Comparison of ENCODE assay signal across 9 mouse cellular contexts in genomic region chr1:80637214-80637705, GRCm38 (mm10).
DNase-seq lines count a peak whose midpoint lies in the region; ATAC-seq and TF ChIP-seq lines count a peak whose summit lies in the region.
"Had no signal": no experiment of that assay in that cellular context is flagged by ENCODE, and none has a peak within 500 bp of the region (broad histone marks: within the 10 kb centered on the region; RNA-seq: fewer than 3 reads in every experiment).

No protein-coding gene starts in this region.

- no peaks in the 10 kb centered on the region for H3K4me1 ChIP-seq in heart, embryonic 12.5 days (replicated peaks)
- peaks cover 3% of the 10 kb centered on the region; the same call in 1 of the 2 replicates for H3K4me1 ChIP-seq in embryonic facial prominence, embryonic 14.5 days (ENCODE audit: control insufficient read depth, insufficient read depth, low read length)
- H3K4me1 ChIP-seq in limb, embryonic 15.5 days: peaks cover 12% of the 10 kb centered on the region
- peaks cover 2% of the 10 kb centered on the region for H3K4me1 ChIP-seq in small intestine, adult 2 months (ENCODE audit: control insufficient read depth, insufficient read depth, insufficient read length, low read length)
- H3K4me1 ChIP-seq: neural tube, embryonic 13.5 days had no signal

- no peak for ATAC-seq in heart, embryonic 12.5 days (ENCODE audit: insufficient number of reproducible peaks, low FRiP score)
- ATAC-seq in embryonic facial prominence, embryonic 14.5 days (ENCODE audit: low read depth): peak; percentile 55; the same call in 1 of the 2 replicates
- ATAC-seq in limb, embryonic 15.5 days (ENCODE audit: insufficient number of reproducible peaks, low FRiP score, low TSS enrichment, low read depth): peak; percentile 44; the same call in 1 of the 2 replicates

- no peaks in the 10 kb centered on the region for H3K9me3 ChIP-seq in heart, embryonic 12.5 days (replicated peaks)
- H3K9me3 ChIP-seq in embryonic facial prominence, embryonic 14.5 days (ENCODE audit: control insufficient read depth, low read length): no peaks in the 10 kb centered on the region
- no peaks in the 10 kb centered on the region for H3K9me3 ChIP-seq in limb, embryonic 15.5 days

- peak; percentile 95 for DNase-seq in heart, adult 11 months
- peak; percentile 54 to 58 for DNase-seq in B cell, adult 2 months
- peak; percentile 55 for DNase-seq in embryonic facial prominence, embryonic 14.5 days (ENCODE audit: low spot score)
- peak; percentile 66 for DNase-seq in induced T-regulatory cell, adult 2 months (ENCODE audit: low read depth)
- DNase-seq in embryo, embryonic 10 days (ENCODE audit: low spot score): no peak

- H3K4me2 ChIP-seq in heart, embryonic 12.5 days: no peak overlapping the region
- H3K4me2 ChIP-seq in embryonic facial prominence, embryonic 14.5 days (ENCODE audit: low read depth, low read length): no peak overlapping the region
- no peak overlapping the region for H3K4me2 ChIP-seq in limb, embryonic 15.5 days
- H3K4me2 ChIP-seq: neural tube, embryonic 13.5 days had no signal

- no peak overlapping the region for H3K9ac ChIP-seq in heart, embryonic 12.5 days
- H3K9ac ChIP-seq in embryonic facial prominence, embryonic 14.5 days (ENCODE audit: low read depth, low read length): no peak overlapping the region
- no peak overlapping the region for H3K9ac ChIP-seq in limb, embryonic 15.5 days
- H3K9ac ChIP-seq: neural tube, embryonic 13.5 days had no signal

- no peak for TF ChIP-seq CTCF in small intestine, adult 2 months (IDR thresholded peaks at IDR 0.05; ENCODE audit: extremely low read depth, insufficient read length, insufficient replicate concordance, low read depth, low read length)

- no peak overlapping the region for H3K4me3 ChIP-seq in heart, embryonic 12.5 days
- no peak overlapping the region for H3K4me3 ChIP-seq in embryonic facial prominence, embryonic 14.5 days (ENCODE audit: low read depth, low read length)
- no peak overlapping the region for H3K4me3 ChIP-seq in limb, embryonic 15.5 days
- H3K4me3 ChIP-seq in small intestine, adult 2 months (ENCODE audit: low read depth, low read length): no peak overlapping the region
- H3K4me3 ChIP-seq: neural tube, embryonic 13.5 days had no signal

- no peaks in the 10 kb centered on the region for H3K36me3 ChIP-seq in heart, embryonic 12.5 days
- H3K36me3 ChIP-seq in embryonic facial prominence, embryonic 14.5 days (ENCODE audit: control insufficient read depth, insufficient read depth, low read length): no peaks in the 10 kb centered on the region
- no peaks in the 10 kb centered on the region for H3K36me3 ChIP-seq in limb, embryonic 15.5 days
- no peaks in the 10 kb centered on the region for H3K36me3 ChIP-seq in small intestine, adult 2 months (ENCODE audit: control insufficient read depth, insufficient read depth, low read length)
- H3K36me3 ChIP-seq: neural tube, embryonic 13.5 days had no signal

- no peaks in the 10 kb centered on the region for H3K27me3 ChIP-seq in heart, embryonic 12.5 days (replicated peaks)
- no peaks in the 10 kb centered on the region for H3K27me3 ChIP-seq in embryonic facial prominence, embryonic 14.5 days (replicated peaks; ENCODE audit: control insufficient read depth, insufficient read depth, low read length)
- no peaks in the 10 kb centered on the region for H3K27me3 ChIP-seq in limb, embryonic 15.5 days
- no peaks in the 10 kb centered on the region for H3K27me3 ChIP-seq in small intestine, adult 2 months (ENCODE audit: control insufficient read depth, insufficient read depth, low read length)
- H3K27me3 ChIP-seq: neural tube, embryonic 13.5 days had no signal

- no peak for TF ChIP-seq POLR2A in small intestine, adult 2 months (IDR thresholded peaks at IDR 0.05; ENCODE audit: low read depth, low read length)

- no peak overlapping the region for H3K27ac ChIP-seq in heart, embryonic 12.5 days (ENCODE audit: poor library complexity, severe bottlenecking)
- H3K27ac ChIP-seq in embryonic facial prominence, embryonic 14.5 days (replicated peaks; ENCODE audit: low read depth, low read length): peak overlapping the region; percentile 16
- H3K27ac ChIP-seq in limb, embryonic 15.5 days: peak overlapping the region; percentile 79
- H3K27ac ChIP-seq in small intestine, adult 2 months (ENCODE audit: insufficient read depth, low read depth, low read length): peak overlapping the region; percentile 74
- H3K27ac ChIP-seq: neural tube, embryonic 13.5 days had no signal

- 59% methylated on average over 4 of the region's 4 CpGs for WGBS in heart, embryonic 12.5 days
- WGBS in embryonic facial prominence, embryonic 14.5 days: 40% methylated on average over 4 of the region's 4 CpGs
- WGBS in limb, embryonic 15.5 days: 20% methylated on average over 4 of the region's 4 CpGs
- 58% methylated on average over 4 of the region's 4 CpGs for WGBS in small intestine, adult 2 months
